Mouse (Mus musculus) cortical plate, adult 2 months (tissue): Measurements from ENCODE around the gene Msantd2.

ENCODE experiments used
- CTCF ChIP-seq: fragments of 200-500 bp; IDR thresholded peaks from 2 replicates; pipeline ENCODE4 v1.5.1; 2011; ENCODE audit warnings: mild to moderate bottlenecking, control low read depth, low read length; ENCODE audit not compliant: insufficient read depth; ENCODE audit errors: extremely low read depth
- POLR2A ChIP-seq: fragments of 200-500 bp; IDR thresholded peaks from 2 replicates; pipeline ENCODE4 v1.6.1; 2011; ENCODE audit warnings: mild to moderate bottlenecking, low read length, control low read depth; ENCODE audit not compliant: insufficient read depth; ENCODE audit errors: extremely low read depth

- TF ChIP-seq CTCF (no peak), POLR2A (peak; percentile 36; the same call in 1 of the 2 replicates)
Observed at GRCm38 (mm10) chr9:37540701-37541575, 51.8 kb downstream of the Msantd2 start.
